Mouse (Mus musculus) midbrain, embryonic 11.5 days (tissue): Measurements from ENCODE around the gene Gm973. TPM values are rescaled to one million over a fixed set of nuclear protein-coding genes. Genes with fewer than 3 reads are reported as not detected.

ENCODE experiments used
- ATAC-seq: fragments of 200-750 bp; cut with Nextera tagmentation; 2 replicates; pipeline ENCODE4 v1.8.0; 2017; ENCODE audit warnings: moderate TSS enrichment, moderate library complexity; ENCODE audit not compliant: low FRiP score
- DNase-seq: peaks from one replicate; pipeline ENCODE4 v3.0.0; 2015; ENCODE audit warnings: low spot score; ENCODE audit errors: missing footprints
- H3K27ac ChIP-seq: fragments of 300-500 bp; sonication (generic); 2 replicates; pipeline ENCODE4 v1.5.1; 2014; ENCODE audit warnings: low read depth, low read length
- H3K27me3 ChIP-seq: fragments of 300-500 bp; sonication (generic); 2 replicates; pipeline ENCODE4 v1.6.1; 2014; ENCODE audit warnings: mild to moderate bottlenecking, low read length, moderate library complexity, mixed read lengths; ENCODE audit not compliant: control insufficient read depth, insufficient read depth
- H3K36me3 ChIP-seq: fragments of 300-500 bp; sonication (generic); 2 replicates; pipeline ENCODE4 v1.6.1; 2014; ENCODE audit warnings: mild to moderate bottlenecking, low read length, moderate library complexity, mixed read lengths; ENCODE audit not compliant: control insufficient read depth, insufficient read depth
- H3K4me1 ChIP-seq: fragments of 300-500 bp; sonication (generic); 2 replicates; pipeline ENCODE4 v1.6.1; 2014; ENCODE audit warnings: low read length; ENCODE audit not compliant: control insufficient read depth, insufficient read depth
- H3K4me2 ChIP-seq: fragments of 300-500 bp; sonication (generic); 2 replicates; pipeline ENCODE4 v1.6.1; 2014; ENCODE audit warnings: mild to moderate bottlenecking, moderate library complexity
- H3K4me3 ChIP-seq: fragments of 300-500 bp; sonication (generic); 2 replicates; pipeline ENCODE4 v1.5.1; 2014; ENCODE audit warnings: low read depth, low read length
- H3K9ac ChIP-seq: fragments of 300-500 bp; sonication (generic); 2 replicates; pipeline ENCODE4 v1.6.1; 2014; ENCODE audit warnings: low read length
- H3K9me3 ChIP-seq: fragments of 300-500 bp; sonication (generic); 2 replicates; pipeline ENCODE4 v1.6.1; 2016; ENCODE audit warnings: low read length; ENCODE audit not compliant: control insufficient read depth
- WGBS: fragments of 180-500 bp; shearing (Covaris S2); extraction: QIAGEN DNeasy Blood & Tissue Kit; methylation state at CpG from one replicate; pipeline ENCODE4 v1.1.7; 2014; 5-methylcytosine and 5-hydroxymethylcytosine counted together
- polyA plus RNA-seq: library from polyadenylated mRNA; unstranded; fragments of >200 nt; fragmentation: Nextera tagmentation; extraction: Ambion mirVana; gene quantifications from 2 replicates; pipeline ENCODE4 v1.2.1, GENCODE M21; 2014

The Gm973 gene
- polyA plus RNA-seq, 1 experiment from 2014 or later = 7.0 TPM

DNA sequence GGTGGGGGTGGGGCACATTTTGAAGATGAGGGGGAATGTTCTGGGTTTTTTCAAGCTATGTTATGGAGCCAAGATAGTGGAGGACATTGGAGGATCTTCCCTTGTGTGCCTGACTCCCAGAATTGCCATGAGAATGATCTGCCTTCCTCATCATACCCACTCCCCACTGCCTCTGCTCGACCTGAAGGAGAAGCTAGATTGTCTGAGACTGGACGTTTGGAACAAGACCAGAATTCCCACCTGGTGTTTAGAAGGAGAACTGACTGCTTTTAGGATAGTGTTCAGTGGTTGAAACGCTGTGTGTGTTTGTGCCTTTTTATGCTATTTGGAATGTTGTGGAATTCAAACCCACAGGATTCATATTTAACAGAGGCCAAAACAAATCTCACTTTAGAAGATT is 8.7 kb downstream of the Gm973 start:
- WGBS = 53% methylated on average over 3 of the region's 3 CpGs
- no peak overlapping the region for H3K27ac ChIP-seq

DNA sequence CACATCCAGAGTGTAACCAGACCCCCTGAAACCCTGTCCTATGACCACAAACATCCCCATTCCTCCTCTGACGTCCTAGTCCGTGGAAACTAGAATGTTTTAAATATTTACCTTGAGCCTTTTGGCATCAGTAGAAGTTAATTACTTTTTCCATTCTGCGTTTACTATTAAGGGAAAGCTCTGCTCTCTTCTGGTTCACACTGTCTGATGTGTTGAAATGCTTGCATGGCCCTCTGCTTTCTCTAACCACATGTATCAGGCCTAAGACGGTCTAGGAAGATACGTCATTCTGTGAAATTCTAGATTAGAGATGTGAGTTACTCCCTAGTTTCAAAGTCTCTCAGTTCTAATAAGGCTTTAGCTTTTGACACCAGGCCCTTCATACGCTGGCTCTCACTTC is 11.2 kb downstream of the Gm973 start:
- DNase-seq = no peak
- 91% methylated on average over 6 of the region's 6 CpGs for WGBS
- Histone ChIP-seq H3K9ac (no peak overlapping the region), H3K27me3 (no peaks in the 10 kb centered on the region), H3K27ac (no peak overlapping the region), H3K4me3 (no peak overlapping the region), H3K9me3 (no peaks in the 10 kb centered on the region), H3K4me1 (peaks cover 12% of the 10 kb centered on the region), H3K36me3 (no peaks in the 10 kb centered on the region), H3K4me2 (no peak overlapping the region)
- ATAC-seq = no peak

More for the DNA sequence above, 8.7 kb downstream of the Gm973 start:
- DNase-seq (peak; percentile 78), ATAC-seq (no peak)
- Histone ChIP-seq H3K4me1 (peaks cover 12% of the 10 kb centered on the region), H3K4me2 (no peak overlapping the region), H3K9ac (no peak overlapping the region), H3K27me3 (no peaks in the 10 kb centered on the region), H3K9me3 (no peaks in the 10 kb centered on the region), H3K36me3 (no peaks in the 10 kb centered on the region), H3K4me3 (no peak overlapping the region)

DNA sequence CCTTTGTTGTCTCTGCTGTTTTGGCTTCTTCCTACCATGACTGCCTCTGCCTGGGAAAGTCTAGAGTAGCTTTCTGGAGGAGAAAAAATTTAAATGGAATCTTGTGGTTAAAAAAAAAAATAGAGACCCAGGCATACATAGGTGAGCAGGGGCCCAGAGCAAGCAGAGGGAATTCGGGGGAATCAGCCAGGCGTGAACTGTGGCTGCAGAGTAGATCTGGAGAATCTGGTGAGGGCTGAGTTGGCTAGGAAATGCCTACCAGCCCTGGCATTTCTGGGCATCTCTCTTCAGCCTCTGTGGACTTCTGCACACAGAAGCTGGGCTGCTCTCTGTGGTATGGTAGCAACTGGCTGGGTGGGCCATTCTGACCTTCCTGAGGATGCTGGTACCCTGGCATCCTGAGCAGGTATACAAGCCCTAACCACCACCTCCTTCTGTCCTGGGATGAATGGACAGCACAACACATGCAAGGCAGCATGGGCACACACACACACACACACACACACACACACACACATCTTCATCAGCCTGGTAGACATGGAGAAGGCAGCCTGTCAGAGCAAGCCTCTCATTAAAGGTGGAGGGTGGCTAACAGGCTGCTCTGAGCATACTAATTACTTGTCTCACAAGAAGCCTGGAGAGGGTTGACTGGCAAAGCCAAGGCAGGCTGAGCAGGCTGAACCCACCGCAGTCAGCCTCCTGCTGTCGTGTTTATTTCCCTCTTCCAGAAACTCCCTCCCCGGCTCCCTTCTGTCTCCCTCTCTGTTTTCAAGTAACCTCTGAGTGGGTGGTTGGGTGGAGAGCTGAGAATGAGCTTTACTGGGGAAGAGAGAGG is 19.1 kb downstream of the Gm973 start:
- peaks cover 6% of the 10 kb centered on the region for H3K4me1 ChIP-seq
- H3K36me3 ChIP-seq = no peaks in the 10 kb centered on the region
- H3K27me3 ChIP-seq = no peaks in the 10 kb centered on the region
- DNase-seq = peak; percentile 89
- H3K4me3 ChIP-seq = no peak overlapping the region
- H3K4me2 ChIP-seq = no peak overlapping the region
- H3K9me3 ChIP-seq = no peaks in the 10 kb centered on the region
- H3K9ac ChIP-seq = no peak overlapping the region
- H3K27ac ChIP-seq = no peak overlapping the region
- WGBS = 17% methylated on average over 5 of the region's 5 CpGs
- ATAC-seq = peak; percentile 52; the same call in 1 of the 2 replicates

DNA sequence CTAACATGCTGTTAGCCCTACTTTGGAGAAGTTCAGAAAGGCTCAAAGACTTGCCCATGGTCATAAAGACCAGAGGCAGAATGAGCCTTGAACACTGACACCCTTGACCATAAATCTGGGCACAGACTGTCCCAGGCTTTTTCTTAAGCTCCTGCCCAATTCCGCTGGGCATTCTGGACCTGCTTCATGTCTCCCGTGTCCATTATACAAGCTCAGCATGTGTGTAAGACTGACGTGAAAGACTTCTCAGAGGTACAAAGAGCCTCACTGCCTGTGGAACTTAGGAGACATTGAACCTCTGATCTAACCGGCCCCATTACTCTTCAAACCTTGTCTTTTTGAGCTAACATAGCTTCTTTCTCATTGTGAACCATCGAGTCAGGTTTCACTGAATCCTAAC is 22.3 kb downstream of the Gm973 start:
- DNase-seq = peak; percentile 67
- Histone ChIP-seq H3K4me2 (no peak overlapping the region), H3K4me3 (no peak overlapping the region), H3K9me3 (no peaks in the 10 kb centered on the region), H3K36me3 (no peaks in the 10 kb centered on the region), H3K27me3 (no peaks in the 10 kb centered on the region), H3K9ac (no peak overlapping the region), H3K4me1 (peaks cover 6% of the 10 kb centered on the region), H3K27ac (no peak overlapping the region)
- WGBS = 88% methylated on average over 5 of the region's 5 CpGs
- ATAC-seq = no peak

DNA sequence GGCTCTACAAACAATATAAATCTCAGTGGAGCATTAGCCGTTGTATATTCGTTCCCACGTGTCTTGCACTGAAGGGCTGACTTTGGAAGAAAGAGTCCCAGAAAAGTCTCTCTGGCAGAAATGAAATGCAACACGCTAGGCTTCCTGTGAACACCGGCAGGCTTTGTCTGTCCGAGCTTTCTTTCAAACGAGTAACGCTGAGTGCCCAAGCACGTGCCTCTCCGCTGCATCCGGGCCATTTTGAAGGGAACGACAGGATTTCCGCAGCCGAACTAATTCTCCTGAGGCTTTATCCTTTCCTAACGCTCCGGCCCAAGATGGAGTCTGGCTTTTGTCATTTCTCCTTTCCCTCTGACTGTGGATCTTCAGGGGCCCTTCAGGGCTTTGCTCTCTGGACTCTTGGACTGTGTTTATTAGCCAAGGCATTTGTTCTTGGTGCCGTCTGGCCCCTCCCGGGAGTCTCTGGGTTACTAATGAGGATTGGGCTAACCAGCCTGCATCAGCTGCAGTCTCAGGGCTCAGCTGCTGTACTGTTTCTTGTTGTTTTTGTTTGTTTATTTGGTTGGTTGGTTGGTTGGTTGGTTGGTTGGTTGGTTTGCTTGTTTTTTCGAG is 24.6 kb downstream of the Gm973 start:
- H3K4me2 ChIP-seq = no peak overlapping the region
- H3K36me3 ChIP-seq = no peaks in the 10 kb centered on the region
- H3K27me3 ChIP-seq = no peaks in the 10 kb centered on the region
- no peaks in the 10 kb centered on the region for H3K9me3 ChIP-seq
- H3K27ac ChIP-seq = no peak overlapping the region
- peak; percentile 88 for DNase-seq
- no peak for ATAC-seq
- H3K9ac ChIP-seq = no peak overlapping the region
- 67% methylated on average over 19 of the region's 19 CpGs for WGBS
- no peaks in the 10 kb centered on the region for H3K4me1 ChIP-seq
- H3K4me3 ChIP-seq = no peak overlapping the region

DNA sequence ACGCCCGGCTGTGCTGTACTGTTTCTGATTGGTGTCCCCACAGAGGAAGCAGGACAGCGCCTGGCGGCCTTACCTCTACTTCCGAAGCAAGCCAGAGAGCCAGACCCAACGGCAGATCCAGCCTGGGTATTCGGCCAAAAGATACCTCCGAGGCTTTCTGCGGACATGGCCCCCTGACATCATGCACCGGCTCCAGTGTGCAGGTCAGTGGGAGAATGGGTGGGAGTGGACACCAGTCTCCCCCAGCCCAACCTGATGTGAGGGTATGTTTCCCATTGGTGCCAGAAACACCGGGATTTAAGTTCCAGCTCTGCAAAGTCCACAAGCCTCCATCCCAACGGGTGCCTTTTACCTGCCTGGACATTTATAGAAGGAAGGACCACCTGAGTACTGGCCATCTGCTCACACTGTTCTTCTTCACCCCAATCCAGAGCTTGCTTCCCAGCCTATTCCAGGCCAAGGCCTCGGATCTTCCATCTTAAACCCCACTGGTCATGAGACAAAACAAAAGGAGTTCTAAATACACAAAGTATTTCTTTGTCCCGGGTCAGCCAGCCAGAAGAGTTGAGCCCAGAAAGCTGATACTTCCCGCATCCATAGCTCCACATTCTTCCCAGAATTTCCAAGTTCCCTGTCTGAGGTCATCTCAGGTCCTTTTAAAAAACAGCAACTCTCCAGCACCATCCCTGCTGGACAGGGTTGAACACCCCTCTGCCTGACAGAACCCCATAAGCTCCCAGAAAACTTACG is 25.4 kb downstream of the Gm973 start:
- no peaks in the 10 kb centered on the region for H3K36me3 ChIP-seq
- DNase-seq (peak; percentile 81), ATAC-seq (no peak)
- H3K4me1 ChIP-seq = no peaks in the 10 kb centered on the region
- H3K27me3 ChIP-seq = no peaks in the 10 kb centered on the region
- H3K4me2 ChIP-seq = no peak overlapping the region
- no peak overlapping the region for H3K4me3 ChIP-seq
- no peak overlapping the region for H3K9ac ChIP-seq
- H3K27ac ChIP-seq = no peak overlapping the region
- H3K9me3 ChIP-seq = no peaks in the 10 kb centered on the region
- WGBS = 82% methylated on average over 16 of the region's 16 CpGs

DNA sequence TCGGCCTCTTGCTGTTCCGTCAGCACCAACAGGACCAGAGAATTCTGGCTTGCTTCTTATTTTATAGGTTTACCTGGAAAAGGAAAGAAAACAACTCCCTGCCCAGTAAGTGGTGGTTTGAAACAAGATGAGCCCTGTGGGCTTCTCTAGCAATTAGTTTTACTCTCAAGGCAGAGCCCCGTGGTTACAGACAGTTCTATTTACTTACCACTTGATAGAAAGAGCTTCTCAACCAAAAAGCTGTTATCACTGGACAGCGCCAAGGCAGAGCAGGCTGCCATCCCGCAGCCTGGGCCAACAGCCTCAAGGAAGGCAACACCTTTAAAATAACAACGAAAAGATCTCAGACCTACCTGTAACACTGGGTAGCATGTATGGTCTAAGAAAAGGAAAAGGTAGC is 26.2 kb downstream of the Gm973 start:
- 74% methylated on average over 6 of the region's 6 CpGs for WGBS
- Histone ChIP-seq H3K9ac (no peak overlapping the region), H3K27ac (no peak overlapping the region), H3K27me3 (no peaks in the 10 kb centered on the region), H3K9me3 (no peaks in the 10 kb centered on the region), H3K36me3 (no peaks in the 10 kb centered on the region), H3K4me2 (no peak overlapping the region), H3K4me3 (no peak overlapping the region), H3K4me1 (no peaks in the 10 kb centered on the region)
- DNase-seq (peak; percentile 77), ATAC-seq (no peak)

DNA sequence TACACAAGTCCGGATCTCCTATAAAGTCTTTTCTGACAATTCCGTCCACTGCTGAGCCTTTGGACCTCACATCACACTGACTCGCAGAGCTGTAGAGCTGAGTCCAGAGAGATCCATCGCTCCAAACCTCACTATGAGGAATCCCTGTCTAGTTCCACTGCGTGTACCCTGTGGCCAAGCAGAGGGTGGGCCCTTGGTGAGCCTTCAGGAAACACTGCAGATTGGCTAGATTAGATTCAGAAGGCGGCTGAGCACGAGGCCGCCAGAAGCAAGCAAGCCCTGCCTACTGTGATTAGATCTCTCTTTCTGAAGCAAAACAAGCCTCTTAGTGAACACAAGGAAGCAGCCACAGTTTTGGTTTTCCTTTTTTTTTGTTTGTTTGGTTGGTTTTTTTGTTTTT is 27.8 kb downstream of the Gm973 start:
- H3K9me3 ChIP-seq = no peaks in the 10 kb centered on the region
- no peaks in the 10 kb centered on the region for H3K4me1 ChIP-seq
- ATAC-seq (no peak), DNase-seq (peak; percentile 60)
- WGBS = 84% methylated on average over 8 of the region's 8 CpGs
- H3K27me3 ChIP-seq = no peaks in the 10 kb centered on the region
- no peak overlapping the region for H3K9ac ChIP-seq
- H3K27ac ChIP-seq = no peak overlapping the region
- H3K36me3 ChIP-seq = no peaks in the 10 kb centered on the region
- H3K4me2 ChIP-seq = no peak overlapping the region
- no peak overlapping the region for H3K4me3 ChIP-seq

DNA sequence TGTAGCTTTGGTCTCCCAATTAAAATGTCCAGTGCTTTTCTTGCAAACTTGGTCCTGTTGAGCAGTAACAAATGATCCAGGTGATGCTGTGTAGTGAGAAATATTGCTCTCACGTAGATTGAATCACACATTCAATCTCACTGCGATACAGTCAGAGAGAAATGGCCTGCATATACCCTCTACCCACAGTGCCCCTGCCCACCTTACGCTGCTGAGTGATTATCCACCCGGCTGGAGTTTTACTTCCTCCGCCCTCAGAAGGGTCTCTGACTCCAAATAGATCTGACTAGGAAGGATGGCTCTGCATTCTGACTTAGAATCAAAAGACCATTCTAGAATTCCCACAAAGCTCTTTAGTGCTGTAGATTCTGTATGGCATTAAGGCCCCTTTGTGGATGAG is 32.4 kb downstream of the Gm973 start:
- Histone ChIP-seq H3K27ac (no peak overlapping the region), H3K27me3 (no peaks in the 10 kb centered on the region), H3K4me3 (no peak overlapping the region), H3K9me3 (no peaks in the 10 kb centered on the region), H3K36me3 (no peaks in the 10 kb centered on the region), H3K4me1 (0 out of 2 replicates have a peak, but pooled peaks cover 3% of the 10 kb centered on the region), H3K4me2 (no peak overlapping the region), H3K9ac (no peak overlapping the region)
- WGBS = 84% methylated on average over 5 of the region's 5 CpGs
- peak; percentile 66 for DNase-seq
- no peak for ATAC-seq
